Mouse (Mus musculus): ENCODE data around the gene Spint1. TPM values are rescaled to one million over a fixed set of nuclear protein-coding genes. Genes with fewer than 3 reads are reported as not detected.

Spint1 gene
- polyA plus RNA-seq, 1 experiment from 2014 or later = 8.9 TPM

- 5% methylated on average over 25 of the region's 25 CpGs for WGBS
Observed at GRCm38 (mm10) chr2:119236682-119237209, 416 bp upstream of the Spint1 start.

DNA sequence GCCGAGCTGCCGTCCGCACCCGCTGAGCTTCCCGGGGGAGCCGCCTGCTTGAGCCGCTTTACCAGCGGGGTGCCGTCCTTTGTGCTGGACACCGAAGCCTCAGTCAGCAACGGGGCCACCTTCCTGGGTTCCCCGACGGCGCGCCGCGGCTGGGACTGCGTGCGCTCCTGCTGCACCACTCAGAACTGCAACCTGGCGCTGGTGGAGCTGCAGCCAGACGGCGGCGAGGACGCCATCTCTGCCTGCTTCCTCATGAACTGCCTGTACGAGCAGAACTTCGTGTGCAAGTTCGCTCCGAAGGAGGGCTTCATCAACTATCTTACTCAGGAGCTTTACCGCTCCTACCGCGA lies 684 bp downstream of the Spint1 start:
- Histone ChIP-seq H3K36me3 (replicated peaks; ENCODE audit: control insufficient read depth, insufficient read depth, low read depth, low read length) (no peaks in the 10 kb centered on the region), H3K27me3 (ENCODE audit: control insufficient read depth, insufficient read depth, low read length) (peaks cover 35% of the 10 kb centered on the region), H3K4me2 (ENCODE audit: low read depth, low read length) (peak overlapping the region; percentile 71), H3K4me1 (ENCODE audit: control insufficient read depth, insufficient read depth, low read length) (0 out of 2 replicates have a peak, but pooled peaks cover 5% of the 10 kb centered on the region), H3K9ac (replicated peaks; ENCODE audit: low read length) (peak overlapping the region; percentile 40), H3K4me3 (ENCODE audit: low read depth, low read length) (peak overlapping the region; percentile 40), H3K9me3 (replicated peaks; ENCODE audit: control insufficient read depth, low read length) (no peaks in the 10 kb centered on the region), H3K27ac (replicated peaks; ENCODE audit: low read depth, low read length) (no peak overlapping the region)
- WGBS = under 1% methylated on average over 31 of the region's 31 CpGs
- DNase-seq (ENCODE audit: low spot score) = peak; percentile 30
- ATAC-seq (replicated peaks; ENCODE audit: insufficient number of reproducible peaks, low FRiP score, low TSS enrichment, low read depth) = no peak

More at GRCm38 (mm10) chr2:119236682-119237209, 416 bp upstream of the Spint1 start:
- Histone ChIP-seq H3K27ac (replicated peaks; ENCODE audit: low read depth, low read length) (no peak overlapping the region), H3K9me3 (replicated peaks; ENCODE audit: control insufficient read depth, low read length) (no peaks in the 10 kb centered on the region), H3K4me3 (ENCODE audit: low read depth, low read length) (peak overlapping the region; percentile 40), H3K27me3 (ENCODE audit: control insufficient read depth, insufficient read depth, low read length) (peaks cover 35% of the 10 kb centered on the region), H3K36me3 (replicated peaks; ENCODE audit: control insufficient read depth, insufficient read depth, low read depth, low read length) (no peaks in the 10 kb centered on the region), H3K4me2 (ENCODE audit: low read depth, low read length) (peak overlapping the region; percentile 71), H3K4me1 (ENCODE audit: control insufficient read depth, insufficient read depth, low read length) (0 out of 2 replicates have a peak, but pooled peaks cover 5% of the 10 kb centered on the region), H3K9ac (replicated peaks; ENCODE audit: low read length) (peak overlapping the region; percentile 40; the same call in 1 of the 2 replicates)
- no peak; the same call in 1 of the 2 replicates for ATAC-seq (replicated peaks; ENCODE audit: insufficient number of reproducible peaks, low FRiP score, low TSS enrichment, low read depth)
- DNase-seq (ENCODE audit: low spot score) = no peak

DNA sequence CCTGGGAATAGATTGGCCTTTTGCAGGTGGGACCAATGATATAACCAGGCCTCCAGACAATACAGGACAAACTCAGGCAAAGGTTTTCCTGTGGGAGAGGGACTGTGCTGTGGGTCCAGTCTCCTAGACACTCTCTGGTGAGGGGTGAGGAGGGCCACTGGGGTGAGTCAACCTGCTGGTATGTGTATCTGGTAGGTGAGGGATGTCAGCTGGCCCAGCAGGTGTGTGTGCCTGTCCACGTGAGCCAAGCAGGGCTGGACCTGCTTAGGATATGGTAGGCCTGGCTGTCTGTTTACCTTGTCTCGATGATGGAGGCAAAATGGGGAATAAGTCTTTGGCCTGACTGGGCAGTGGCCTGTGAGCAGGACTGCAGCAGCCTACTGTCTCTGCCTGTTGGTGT lies 1.5 kb downstream of the Spint1 start:
- DNase-seq (ENCODE audit: low spot score) (no peak), ATAC-seq (replicated peaks; ENCODE audit: insufficient number of reproducible peaks, low FRiP score, low TSS enrichment, low read depth) (no peak)
- no peak overlapping the region for H3K4me3 ChIP-seq (ENCODE audit: low read depth, low read length)
- peaks cover 35% of the 10 kb centered on the region for H3K27me3 ChIP-seq (ENCODE audit: control insufficient read depth, insufficient read depth, low read length)
- H3K4me2 ChIP-seq (ENCODE audit: low read depth, low read length) = no peak overlapping the region
- no peak overlapping the region for H3K9ac ChIP-seq (replicated peaks; ENCODE audit: low read length)
- WGBS = 52% methylated on average over 2 of the region's 2 CpGs
- H3K9me3 ChIP-seq (replicated peaks; ENCODE audit: control insufficient read depth, low read length) = no peaks in the 10 kb centered on the region
- H3K4me1 ChIP-seq (ENCODE audit: control insufficient read depth, insufficient read depth, low read length) = 0 out of 2 replicates have a peak, but pooled peaks cover 5% of the 10 kb centered on the region
- H3K27ac ChIP-seq (replicated peaks; ENCODE audit: low read depth, low read length) = no peak overlapping the region
- H3K36me3 ChIP-seq (replicated peaks; ENCODE audit: control insufficient read depth, insufficient read depth, low read depth, low read length) = no peaks in the 10 kb centered on the region

DNA sequence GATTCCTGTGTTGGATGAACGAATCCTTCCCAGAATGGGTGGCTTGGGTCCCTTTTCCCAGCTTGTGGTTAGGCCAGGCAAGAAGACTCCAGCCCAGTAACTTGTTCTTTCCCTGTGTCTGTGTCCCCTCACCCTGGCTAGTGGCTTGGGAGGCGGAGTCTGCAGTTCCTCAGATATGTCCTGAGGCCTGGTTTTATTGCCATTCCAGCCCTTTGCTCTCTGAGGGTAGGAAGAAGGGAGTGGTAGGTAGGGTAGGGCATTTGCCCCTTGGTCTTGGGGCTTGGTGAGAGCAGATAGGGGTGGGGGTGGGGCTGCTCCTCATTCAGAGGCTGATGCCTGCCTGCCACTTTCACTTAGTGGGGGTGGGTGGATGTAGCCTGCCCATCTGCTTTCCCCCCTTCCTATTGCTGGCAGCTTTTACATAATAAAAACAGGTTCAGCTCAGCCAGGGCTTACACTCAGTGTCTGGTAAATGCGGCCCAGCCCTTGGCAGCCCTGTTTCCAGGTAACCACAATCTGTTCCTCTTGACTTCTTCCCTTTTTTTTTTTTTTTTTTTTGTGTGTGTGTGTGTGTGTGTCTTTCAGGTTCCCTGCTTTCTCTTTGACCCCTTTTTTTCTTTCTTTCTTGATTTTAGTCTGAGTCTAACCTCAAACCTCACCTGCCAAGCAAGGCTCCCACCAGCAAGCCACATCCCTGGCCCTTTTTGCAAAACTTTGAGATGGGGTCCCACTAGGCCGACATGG lies 3.1 kb downstream of the Spint1 start:
- no peaks in the 10 kb centered on the region for H3K36me3 ChIP-seq (replicated peaks; ENCODE audit: control insufficient read depth, insufficient read depth, low read depth, low read length)
- peaks cover 35% of the 10 kb centered on the region for H3K27me3 ChIP-seq (ENCODE audit: control insufficient read depth, insufficient read depth, low read length)
- no peaks in the 10 kb centered on the region for H3K9me3 ChIP-seq (replicated peaks; ENCODE audit: control insufficient read depth, low read length)
- H3K27ac ChIP-seq (replicated peaks; ENCODE audit: low read depth, low read length) = no peak overlapping the region
- H3K4me1 ChIP-seq (ENCODE audit: control insufficient read depth, insufficient read depth, low read length) = 0 out of 2 replicates have a peak, but pooled peaks cover 5% of the 10 kb centered on the region
- no peak overlapping the region for H3K4me2 ChIP-seq (ENCODE audit: low read depth, low read length)
- no peak overlapping the region for H3K9ac ChIP-seq (replicated peaks; ENCODE audit: low read length)
- H3K4me3 ChIP-seq (ENCODE audit: low read depth, low read length) = no peak overlapping the region
- WGBS = 69% methylated on average over 4 of the region's 4 CpGs
- DNase-seq (ENCODE audit: low spot score) (no peak), ATAC-seq (replicated peaks; ENCODE audit: insufficient number of reproducible peaks, low FRiP score, low TSS enrichment, low read depth) (no peak)

DNA sequence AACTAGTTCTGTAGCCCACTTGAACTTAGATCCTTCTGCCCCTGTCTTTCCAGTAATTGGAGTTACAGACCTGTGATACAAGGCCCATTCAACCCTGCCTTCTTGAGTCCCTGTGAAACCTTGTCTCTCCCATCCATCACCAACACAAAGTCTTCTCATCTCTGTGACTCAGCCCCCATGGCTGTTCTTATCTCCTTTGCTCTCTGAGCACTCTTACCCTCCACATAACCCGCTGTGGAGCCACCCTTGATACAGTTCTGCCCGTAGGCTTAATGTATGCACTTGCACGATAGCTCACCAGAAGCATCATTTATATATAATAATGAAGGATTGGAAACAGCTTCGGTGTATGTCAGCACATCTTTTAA lies 3.6 kb downstream of the Spint1 start:
- Histone ChIP-seq H3K9ac (replicated peaks; ENCODE audit: low read length) (no peak overlapping the region), H3K36me3 (replicated peaks; ENCODE audit: control insufficient read depth, insufficient read depth, low read depth, low read length) (no peaks in the 10 kb centered on the region), H3K4me3 (ENCODE audit: low read depth, low read length) (no peak overlapping the region), H3K27me3 (ENCODE audit: control insufficient read depth, insufficient read depth, low read length) (peaks cover 35% of the 10 kb centered on the region), H3K9me3 (replicated peaks; ENCODE audit: control insufficient read depth, low read length) (no peaks in the 10 kb centered on the region), H3K4me1 (ENCODE audit: control insufficient read depth, insufficient read depth, low read length) (0 out of 2 replicates have a peak, but pooled peaks cover 5% of the 10 kb centered on the region), H3K4me2 (ENCODE audit: low read depth, low read length) (no peak overlapping the region), H3K27ac (replicated peaks; ENCODE audit: low read depth, low read length) (no peak overlapping the region)
- WGBS = 89% methylated on average over 4 of the region's 4 CpGs
- no peak for ATAC-seq (replicated peaks; ENCODE audit: insufficient number of reproducible peaks, low FRiP score, low TSS enrichment, low read depth)
- DNase-seq (ENCODE audit: low spot score) = no peak

GRCm38 (mm10) chr2:119242548-119242947 lies 5.4 kb downstream of the Spint1 start:
- no peak overlapping the region for H3K9ac ChIP-seq (replicated peaks; ENCODE audit: low read length)
- 77% methylated on average over 9 of the region's 9 CpGs for WGBS
- no peak overlapping the region for H3K4me3 ChIP-seq (ENCODE audit: low read depth, low read length)
- DNase-seq (ENCODE audit: low spot score) = no peak
- H3K27ac ChIP-seq (replicated peaks; ENCODE audit: low read depth, low read length) = no peak overlapping the region
- H3K9me3 ChIP-seq (replicated peaks; ENCODE audit: control insufficient read depth, low read length) = no peaks in the 10 kb centered on the region
- no peaks in the 10 kb centered on the region for H3K36me3 ChIP-seq (replicated peaks; ENCODE audit: control insufficient read depth, insufficient read depth, low read depth, low read length)
- 0 out of 2 replicates have a peak, but pooled peaks cover under 1% of the 10 kb centered on the region for H3K4me1 ChIP-seq (ENCODE audit: control insufficient read depth, insufficient read depth, low read length)
- no peak for ATAC-seq (replicated peaks; ENCODE audit: insufficient number of reproducible peaks, low FRiP score, low TSS enrichment, low read depth)
- peaks cover 18% of the 10 kb centered on the region for H3K27me3 ChIP-seq (ENCODE audit: control insufficient read depth, insufficient read depth, low read length)
- no peak overlapping the region for H3K4me2 ChIP-seq (ENCODE audit: low read depth, low read length)

- 86% methylated on average over 7 of the region's 7 CpGs for WGBS
- no peak for ATAC-seq (replicated peaks; ENCODE audit: insufficient number of reproducible peaks, low FRiP score, low TSS enrichment, low read depth)
Observed at GRCm38 (mm10) chr2:119245246-119245645, 8.1 kb downstream of the Spint1 start.

DNA sequence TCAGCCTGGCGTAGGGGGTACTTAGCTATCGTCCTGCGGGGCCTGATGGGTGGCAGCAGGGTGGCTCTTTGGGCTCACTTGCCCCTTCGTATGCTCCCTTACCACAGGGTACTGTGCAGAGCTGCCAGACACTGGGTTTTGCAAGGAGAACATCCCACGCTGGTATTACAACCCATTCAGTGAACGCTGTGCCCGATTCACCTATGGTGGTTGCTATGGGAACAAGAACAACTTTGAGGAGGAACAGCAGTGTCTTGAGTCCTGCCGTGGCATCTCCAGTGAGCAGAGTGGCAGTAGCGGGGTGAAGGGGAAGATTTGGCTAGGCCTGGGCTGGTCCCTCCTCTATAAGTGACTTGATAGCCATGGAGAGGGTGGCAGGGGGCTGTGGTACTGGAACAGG lies 10.7 kb downstream of the Spint1 start:
- H3K27ac ChIP-seq (replicated peaks; ENCODE audit: low read depth, low read length) = no peak overlapping the region
- WGBS = 84% methylated on average over 9 of the region's 9 CpGs
- no peaks in the 10 kb centered on the region for H3K9me3 ChIP-seq (replicated peaks; ENCODE audit: control insufficient read depth, low read length)
- no peak overlapping the region for H3K9ac ChIP-seq (replicated peaks; ENCODE audit: low read length)
- no peak overlapping the region for H3K4me2 ChIP-seq (ENCODE audit: low read depth, low read length)
- H3K27me3 ChIP-seq (ENCODE audit: control insufficient read depth, insufficient read depth, low read length) = no peaks in the 10 kb centered on the region
- H3K4me3 ChIP-seq (ENCODE audit: low read depth, low read length) = no peak overlapping the region
- ATAC-seq (replicated peaks; ENCODE audit: insufficient number of reproducible peaks, low FRiP score, low TSS enrichment, low read depth) (no peak), DNase-seq (ENCODE audit: low spot score) (no peak)
- H3K36me3 ChIP-seq (replicated peaks; ENCODE audit: control insufficient read depth, insufficient read depth, low read depth, low read length) = no peaks in the 10 kb centered on the region
- H3K4me1 ChIP-seq (ENCODE audit: control insufficient read depth, insufficient read depth, low read length) = no peaks in the 10 kb centered on the region

More at GRCm38 (mm10) chr2:119245246-119245645, 8.1 kb downstream of the Spint1 start:
- Histone ChIP-seq H3K4me1 (ENCODE audit: control insufficient read depth, insufficient read depth, low read length) (no peaks in the 10 kb centered on the region), H3K4me3 (ENCODE audit: low read depth, low read length) (no peak overlapping the region), H3K4me2 (ENCODE audit: low read depth, low read length) (no peak overlapping the region), H3K27me3 (ENCODE audit: control insufficient read depth, insufficient read depth, low read length) (no peaks in the 10 kb centered on the region; the same call in 1 of the 2 replicates), H3K9me3 (replicated peaks; ENCODE audit: control insufficient read depth, low read length) (no peaks in the 10 kb centered on the region), H3K36me3 (replicated peaks; ENCODE audit: control insufficient read depth, insufficient read depth, low read depth, low read length) (no peaks in the 10 kb centered on the region), H3K27ac (replicated peaks; ENCODE audit: low read depth, low read length) (no peak overlapping the region), H3K9ac (replicated peaks; ENCODE audit: low read length) (no peak overlapping the region)
- DNase-seq (ENCODE audit: low spot score) = no peak
